Mouse (Mus musculus) bone marrow, adult 2 months (tissue): ENCODE measurements at regions not wholly inside any gene's neighbourhood (a gene's known extent, or its start where the extent isn't known, plus 50 kb on each side); places are given as distances from the start of the nearest gene placed in this dataset.

Experiments used
- CTCF ChIP-seq: fragments of 200-500 bp; IDR thresholded peaks from 2 replicates; pipeline ENCODE4 v1.5.1; 2011; ENCODE audit warnings: low read length, control low read depth; ENCODE audit not compliant: control insufficient read depth, insufficient read depth
- POLR2A ChIP-seq: fragments of 200-500 bp; IDR thresholded peaks from 2 replicates; pipeline ENCODE4 v1.6.1; 2011; ENCODE audit warnings: low read depth, mild to moderate bottlenecking, control low read depth, low read length, borderline replicate concordance; ENCODE audit not compliant: control insufficient read depth

GRCm38 (mm10) chr17:45863031-45863430 lies 129.4 kb upstream of the 1600014C23Rik start:
- no peak for TF ChIP-seq CTCF
- no peak for TF ChIP-seq POLR2A
